24 mouse cellular contexts compared by ENCODE assay signal in the genomic region with DNA sequence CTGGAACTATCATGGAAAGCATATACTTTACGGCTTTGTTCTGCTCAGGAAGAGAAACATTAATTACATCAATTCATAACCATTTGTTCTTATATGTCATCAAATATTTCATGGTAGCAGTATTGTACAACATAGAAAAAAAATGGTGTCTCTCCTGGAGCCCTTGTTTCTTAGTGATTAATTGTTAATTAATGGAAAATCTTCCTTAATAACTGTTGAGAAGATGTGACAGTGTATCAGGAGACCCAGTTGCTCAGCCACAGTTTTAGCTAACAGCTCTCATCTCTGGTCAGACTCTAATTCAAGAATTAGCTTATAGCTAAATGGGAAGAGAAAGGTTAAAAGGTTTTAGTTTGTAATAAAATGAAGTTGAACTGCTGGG.
A peak's percentile ranks its signal among the peaks of the same experiment; 100 is the strongest.
DNase-seq lines count a peak whose midpoint lies in the region; ATAC-seq and TF ChIP-seq lines count a peak whose summit lies in the region.
"Had no signal": no experiment of that assay in that cellular context is flagged by ENCODE, and none has a peak within 500 bp of the region (broad histone marks: within the 10 kb centered on the region; RNA-seq: fewer than 3 reads in every experiment).

No protein-coding gene starts in this region.

- no peak overlapping the region for H3K4me3 ChIP-seq in hindbrain, embryonic 12.5 days
- no peak overlapping the region for H3K4me3 ChIP-seq in hindbrain, postnatal 0 days (ENCODE audit: low read length)
- H3K4me3 ChIP-seq in neural tube, embryonic 12.5 days = no peak overlapping the region
- no peak overlapping the region for H3K4me3 ChIP-seq in hindbrain, embryonic 16.5 days (ENCODE audit: low read length)
- H3K4me3 ChIP-seq in neural tube, embryonic 15.5 days (replicated peaks) = no peak overlapping the region
- H3K4me3 ChIP-seq: embryonic facial prominence, embryonic 12.5 days; embryonic facial prominence, embryonic 15.5 days; gastrocnemius, adult 2 months had no signal

- no peak overlapping the region for H3K9ac ChIP-seq in hindbrain, embryonic 12.5 days
- no peak overlapping the region for H3K9ac ChIP-seq in hindbrain, postnatal 0 days (replicated peaks; ENCODE audit: low read length)
- no peak overlapping the region for H3K9ac ChIP-seq in neural tube, embryonic 12.5 days
- no peak overlapping the region for H3K9ac ChIP-seq in hindbrain, embryonic 16.5 days (ENCODE audit: low read depth, low read length)
- H3K9ac ChIP-seq in neural tube, embryonic 15.5 days (replicated peaks) = no peak overlapping the region
- H3K9ac ChIP-seq: embryonic facial prominence, embryonic 12.5 days; embryonic facial prominence, embryonic 15.5 days; forebrain, postnatal 0 days had no signal

- TF ChIP-seq CTCF in hindbrain, postnatal 0 days (IDR thresholded peaks at IDR 0.05; ENCODE audit: low read depth) = no peak

- no peaks in the 10 kb centered on the region for H3K27me3 ChIP-seq in hindbrain, embryonic 12.5 days
- H3K27me3 ChIP-seq in hindbrain, postnatal 0 days (ENCODE audit: insufficient read depth, low read length) = no peaks in the 10 kb centered on the region
- no peaks in the 10 kb centered on the region for H3K27me3 ChIP-seq in neural tube, embryonic 12.5 days (replicated peaks)
- H3K27me3 ChIP-seq in hindbrain, embryonic 16.5 days (replicated peaks; ENCODE audit: control insufficient read depth, insufficient read depth, low read length) = no peaks in the 10 kb centered on the region
- no peaks in the 10 kb centered on the region for H3K27me3 ChIP-seq in neural tube, embryonic 15.5 days (replicated peaks)
- H3K27me3 ChIP-seq: CH12.LX; embryonic facial prominence, embryonic 12.5 days; embryonic facial prominence, embryonic 15.5 days; Patski had no signal

- WGBS in hindbrain, embryonic 12.5 days = 46% methylated on average over 1 of the region's 1 CpGs
- 58% methylated on average over 1 of the region's 1 CpGs for WGBS in hindbrain, postnatal 0 days
- 46% methylated on average over 1 of the region's 1 CpGs for WGBS in neural tube, embryonic 12.5 days
- WGBS in hindbrain, embryonic 16.5 days = 43% methylated on average over 1 of the region's 1 CpGs
- 24% methylated on average over 1 of the region's 1 CpGs for WGBS in neural tube, embryonic 15.5 days

- no peak for DNase-seq in hindbrain, postnatal 0 days (ENCODE audit: low spot score)
- no peak for DNase-seq in neural tube, embryonic 10.5 days (ENCODE audit: extremely low spot score, low spot score)
- DNase-seq in retina, embryonic 14.5 days (ENCODE audit: low spot score) = no peak
- no peak for DNase-seq in yolk sac, embryonic 10.5 days (ENCODE audit: low spot score)
- DNase-seq: adrenal gland, postnatal 10 days; adrenal gland, postnatal 36 days; B cell, adult 2 months; cerebellum, adult 11 months; cerebellum, adult 2 months; cerebellum, adult 9-11 months; cerebellum, postnatal 25 days; forebrain, postnatal 0 days; gastrocnemius, adult 2 months; gastrocnemius, postnatal 14 days had no signal

- H3K4me2 ChIP-seq in hindbrain, embryonic 12.5 days (replicated peaks) = no peak overlapping the region
- H3K4me2 ChIP-seq in hindbrain, postnatal 0 days (ENCODE audit: low read depth, low read length) = no peak overlapping the region
- no peak overlapping the region for H3K4me2 ChIP-seq in neural tube, embryonic 12.5 days (replicated peaks)
- H3K4me2 ChIP-seq in hindbrain, embryonic 16.5 days (ENCODE audit: low read length) = no peak overlapping the region
- no peak overlapping the region for H3K4me2 ChIP-seq in neural tube, embryonic 15.5 days
- H3K4me2 ChIP-seq: embryonic facial prominence, embryonic 12.5 days; embryonic facial prominence, embryonic 15.5 days; heart, embryonic 11.5 days had no signal

- H3K9me3 ChIP-seq in hindbrain, embryonic 12.5 days (replicated peaks) = no peaks in the 10 kb centered on the region
- no peaks in the 10 kb centered on the region for H3K9me3 ChIP-seq in hindbrain, postnatal 0 days (ENCODE audit: low read length)
- no peaks in the 10 kb centered on the region for H3K9me3 ChIP-seq in neural tube, embryonic 12.5 days
- H3K9me3 ChIP-seq in hindbrain, embryonic 16.5 days (ENCODE audit: control insufficient read depth, low read length) = no peaks in the 10 kb centered on the region
- no peaks in the 10 kb centered on the region for H3K9me3 ChIP-seq in neural tube, embryonic 15.5 days (replicated peaks)
- H3K9me3 ChIP-seq: embryonic facial prominence, embryonic 12.5 days; embryonic facial prominence, embryonic 15.5 days; G1E had no signal

- H3K4me1 ChIP-seq in hindbrain, embryonic 12.5 days = no peaks in the 10 kb centered on the region
- H3K4me1 ChIP-seq in hindbrain, postnatal 0 days (ENCODE audit: insufficient read depth, low read length) = no peaks in the 10 kb centered on the region
- H3K4me1 ChIP-seq in neural tube, embryonic 12.5 days = 0 out of 2 replicates have a peak, but pooled peaks cover 5% of the 10 kb centered on the region
- no peaks in the 10 kb centered on the region; the same call in 1 of the 2 replicates for H3K4me1 ChIP-seq in hindbrain, embryonic 16.5 days (ENCODE audit: control insufficient read depth, insufficient read depth, low read depth, low read length)
- peaks cover 6% of the 10 kb centered on the region; the same call in 1 of the 2 replicates for H3K4me1 ChIP-seq in neural tube, embryonic 15.5 days
- H3K4me1 ChIP-seq: embryonic facial prominence, embryonic 12.5 days; embryonic facial prominence, embryonic 15.5 days had no signal

- ATAC-seq in hindbrain, embryonic 12.5 days (ENCODE audit: low FRiP score) = peak; percentile 69
- ATAC-seq in hindbrain, postnatal 0 days = no peak
- peak; percentile 52; the same call in 1 of the 2 replicates for ATAC-seq in neural tube, embryonic 12.5 days (ENCODE audit: low FRiP score, low read depth)
- peak; percentile 45 for ATAC-seq in hindbrain, embryonic 16.5 days
- 0 out of 2 replicates have a peak, but pooled peaks have one; percentile 53 for ATAC-seq in neural tube, embryonic 15.5 days (ENCODE audit: low FRiP score)
- ATAC-seq: Patski had no signal

- H3K36me3 ChIP-seq in hindbrain, embryonic 12.5 days = no peaks in the 10 kb centered on the region
- no peaks in the 10 kb centered on the region for H3K36me3 ChIP-seq in hindbrain, postnatal 0 days (ENCODE audit: insufficient read depth, low read length)
- H3K36me3 ChIP-seq in neural tube, embryonic 12.5 days = no peaks in the 10 kb centered on the region
- H3K36me3 ChIP-seq in hindbrain, embryonic 16.5 days (ENCODE audit: control insufficient read depth, insufficient read depth, low read length) = no peaks in the 10 kb centered on the region
- no peaks in the 10 kb centered on the region for H3K36me3 ChIP-seq in neural tube, embryonic 15.5 days
- H3K36me3 ChIP-seq: embryonic facial prominence, embryonic 12.5 days; embryonic facial prominence, embryonic 15.5 days; G1E had no signal

- H3K27ac ChIP-seq in hindbrain, embryonic 12.5 days = no peak overlapping the region
- H3K27ac ChIP-seq in hindbrain, postnatal 0 days = no peak overlapping the region
- H3K27ac ChIP-seq in neural tube, embryonic 12.5 days = no peak overlapping the region
- H3K27ac ChIP-seq in hindbrain, embryonic 16.5 days (ENCODE audit: low read depth, low read length) = no peak overlapping the region
- no peak overlapping the region for H3K27ac ChIP-seq in neural tube, embryonic 15.5 days (replicated peaks)
- H3K27ac ChIP-seq: embryonic facial prominence, embryonic 12.5 days; embryonic facial prominence, embryonic 15.5 days; gastrocnemius, adult 2 months had no signal
